Mouse (Mus musculus) ovary, adult 18-20 months (tissue): ENCODE measurements around the gene Tmem223.
"Not testable (repeated sequence)": the region's sequence is repeated elsewhere in the genome, so short reads cannot be mapped to it uniquely, and the experiment has no call there.

Source experiments
- DNase-seq: peaks from one replicate; pipeline ENCODE4 v3.0.0; 2022; ENCODE audit warnings: low spot score, mixed read lengths

Gene Tmem223

DNA sequence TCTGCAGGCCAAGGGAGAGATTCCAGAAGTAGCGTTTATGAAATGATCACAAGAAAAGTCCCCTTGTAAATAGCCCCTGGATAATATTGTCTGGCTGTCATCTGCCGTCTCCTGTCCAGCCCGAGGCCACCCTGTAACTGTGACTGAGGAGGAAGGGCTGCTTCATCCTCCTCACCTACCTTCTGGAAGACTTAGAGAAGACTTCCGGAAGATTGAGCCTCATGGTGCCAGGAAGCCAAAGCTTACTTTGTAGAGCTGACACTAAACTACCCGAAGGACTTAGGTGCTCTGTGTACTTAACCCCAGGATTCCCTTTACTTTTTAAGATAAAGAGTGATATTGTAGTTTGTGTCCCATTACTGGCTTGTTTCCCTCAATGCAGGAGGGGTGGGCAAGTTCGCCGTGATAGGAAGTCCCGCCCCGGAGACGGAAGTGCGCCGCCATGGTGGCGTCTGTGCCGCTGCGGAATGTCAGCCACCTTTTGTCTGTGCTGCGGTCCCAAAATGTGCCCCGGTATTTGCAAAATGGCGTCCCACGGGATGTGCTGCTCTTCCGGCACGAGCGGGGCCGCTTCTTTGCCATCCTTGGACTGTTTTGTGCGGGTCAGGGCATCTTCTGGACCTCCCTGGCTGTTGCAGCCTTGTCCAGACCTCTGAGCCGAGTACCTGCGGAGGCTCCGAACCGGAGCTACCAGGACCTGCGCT lies at the start of gene Tmem223:
Gene Tmem223, plus strand, starts transcription at position 430 of the 704 bp plus-strand sequence.
- DNase-seq = peak; percentile 49

DNA sequence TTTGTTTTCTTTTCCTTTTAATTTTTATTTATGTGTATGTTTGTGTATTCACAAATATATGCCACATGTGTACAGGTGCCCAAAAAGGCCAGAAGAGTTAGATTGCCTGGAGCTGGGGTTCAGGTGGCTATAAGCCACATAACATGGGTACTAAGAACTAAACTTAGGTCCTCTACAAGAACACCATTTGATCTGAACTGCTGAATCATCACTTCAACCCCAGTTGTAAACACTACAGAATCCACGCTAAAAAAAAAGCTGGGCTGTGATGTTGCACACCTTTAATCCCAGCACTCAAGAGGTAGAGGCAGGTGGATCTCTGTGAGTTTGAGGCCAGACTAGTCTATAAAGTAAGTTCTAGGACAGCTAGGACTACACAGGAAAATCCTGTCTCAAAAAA lies 49.4 kb upstream of the Tmem223 start:
- DNase-seq = no peak

GRCm38 (mm10) chr19:8722021-8722420 lies 48.8 kb upstream of the Tmem223 start:
- no peak for DNase-seq

DNA sequence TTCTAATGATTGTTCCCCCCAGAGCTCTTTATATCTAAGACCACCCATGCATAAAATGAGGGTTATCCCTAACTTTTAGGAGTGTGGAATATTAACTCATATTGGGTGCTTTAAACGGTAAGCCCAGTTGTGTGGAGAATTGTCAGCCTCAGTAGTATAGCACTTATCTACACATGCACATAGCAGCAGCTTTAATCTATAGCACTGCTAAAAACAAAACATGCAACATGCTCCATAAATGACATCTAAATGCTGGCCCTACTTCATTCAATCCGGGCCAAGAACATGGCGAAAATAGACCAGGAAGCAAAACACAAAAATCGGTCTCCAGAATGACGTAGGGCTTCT lies 48.3 kb upstream of the Tmem223 start:
- no peak for DNase-seq

- peak; percentile 96 for DNase-seq
These were observed 47.8 kb upstream of the Tmem223 start, which contains the start of gene Slc3a2 for GRCm38 (mm10) chr19:8722907-8723573. Slc3a2 (minus strand) TSS chr19:8723369.

- no peak for DNase-seq
These were observed 47.0 kb upstream of the Tmem223 start for GRCm38 (mm10) chr19:8723574-8724346.

GRCm38 (mm10) chr19:8724392-8724791 lies 46.4 kb upstream of the Tmem223 start:
- DNase-seq = no peak

GRCm38 (mm10) chr19:8725081-8725613 lies 45.6 kb upstream of the Tmem223 start:
- DNase-seq = no peak

DNA sequence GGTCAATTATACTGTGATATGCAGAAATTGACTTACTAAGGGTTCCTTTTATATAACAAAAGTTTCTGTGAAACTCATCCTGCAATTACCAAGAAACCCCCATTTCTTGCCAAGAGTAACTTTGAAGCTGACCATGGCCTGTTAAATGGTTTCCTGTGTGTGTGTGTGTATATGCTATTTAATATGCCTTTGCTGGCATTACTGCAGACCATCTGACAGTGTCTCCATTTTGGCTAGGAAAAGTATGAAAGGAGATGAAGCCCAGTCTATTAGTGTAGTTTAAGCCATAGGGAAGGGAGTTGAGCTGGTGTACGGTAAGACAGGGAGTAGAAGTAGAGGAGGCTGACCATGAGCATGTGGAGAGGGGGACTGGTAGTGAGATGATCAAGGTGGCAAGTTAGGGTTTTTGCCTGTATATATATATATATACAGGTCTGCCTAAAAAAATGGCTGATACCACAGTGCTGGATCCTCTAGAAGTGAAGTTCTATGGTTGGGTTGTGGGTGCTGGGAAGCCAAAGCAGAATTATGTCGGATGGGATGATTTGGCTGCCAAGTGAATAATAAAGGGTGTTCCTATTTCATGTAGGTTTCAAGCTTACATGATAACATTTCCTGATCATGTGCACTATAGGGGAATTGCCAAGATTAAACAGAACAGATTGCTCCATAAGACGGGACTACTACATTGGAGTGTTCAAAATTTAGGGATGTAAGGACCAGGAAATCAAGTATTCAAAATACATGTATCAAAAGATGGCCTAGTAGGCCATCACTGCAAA lies 44.0 kb upstream of the Tmem223 start:
- no peak for DNase-seq

- no peak for DNase-seq
These were observed 43.2 kb upstream of the Tmem223 start for GRCm38 (mm10) chr19:8727495-8728114.

GRCm38 (mm10) chr19:8728335-8729099 lies 42.3 kb upstream of the Tmem223 start:
- not testable (repeated sequence) for DNase-seq

- DNase-seq = no peak
These were observed 36.5 kb upstream of the Tmem223 start for GRCm38 (mm10) chr19:8734334-8734733.

- peak; percentile 80 for DNase-seq
These were observed 35.2 kb upstream of the Tmem223 start, which contains the start of gene Wdr74 for GRCm38 (mm10) chr19:8735389-8736159. Wdr74 (plus strand) TSS chr19:8735827.

GRCm38 (mm10) chr19:8736160-8736467 lies 34.7 kb upstream of the Tmem223 start:
- no peak for DNase-seq

DNA sequence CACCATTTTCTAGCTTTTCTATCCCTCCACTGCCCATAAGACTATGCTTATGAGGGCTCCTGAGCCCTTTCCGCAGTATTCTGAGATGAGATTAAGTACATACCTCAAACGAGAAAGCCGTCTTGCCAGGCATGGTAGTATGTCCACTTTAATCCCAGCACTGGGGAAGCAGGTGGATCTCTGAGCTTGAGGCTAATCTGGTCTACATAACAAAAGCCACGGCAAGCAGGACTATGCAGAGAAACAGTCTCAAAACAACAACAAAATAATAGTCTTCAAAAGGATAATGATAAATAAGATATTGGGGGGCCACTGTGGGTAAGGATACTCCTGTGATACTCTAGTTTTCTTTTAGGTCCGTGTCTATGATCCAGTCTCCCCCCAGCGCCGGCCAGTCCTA lies 31.9 kb upstream of the Tmem223 start:
- DNase-seq = no peak

DNA sequence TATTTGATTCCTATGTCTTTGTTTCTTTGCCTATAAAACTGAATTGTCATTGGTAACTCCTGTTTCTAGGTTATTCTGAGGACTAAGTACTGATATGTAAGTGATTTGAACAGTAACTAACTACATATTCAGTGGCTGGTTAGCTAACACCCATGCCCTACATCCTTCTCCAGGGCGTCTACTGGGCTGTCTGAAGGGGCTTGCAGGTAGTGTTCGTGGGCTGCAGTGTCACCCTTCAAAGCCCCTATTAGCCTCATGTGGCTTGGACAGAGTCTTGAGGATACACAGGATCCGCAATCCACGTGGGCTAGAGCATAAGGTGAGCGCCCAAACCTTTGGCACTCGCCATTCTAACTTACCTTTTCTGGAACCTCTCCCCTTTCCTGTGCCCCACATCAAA lies 31.1 kb upstream of the Tmem223 start:
- no peak for DNase-seq

GRCm38 (mm10) chr19:8740603-8741002 lies 30.2 kb upstream of the Tmem223 start, which contains the start of gene 1700092M07Rik:
1700092M07Rik (plus strand) TSS chr19:8740718.
- no peak for DNase-seq

DNA sequence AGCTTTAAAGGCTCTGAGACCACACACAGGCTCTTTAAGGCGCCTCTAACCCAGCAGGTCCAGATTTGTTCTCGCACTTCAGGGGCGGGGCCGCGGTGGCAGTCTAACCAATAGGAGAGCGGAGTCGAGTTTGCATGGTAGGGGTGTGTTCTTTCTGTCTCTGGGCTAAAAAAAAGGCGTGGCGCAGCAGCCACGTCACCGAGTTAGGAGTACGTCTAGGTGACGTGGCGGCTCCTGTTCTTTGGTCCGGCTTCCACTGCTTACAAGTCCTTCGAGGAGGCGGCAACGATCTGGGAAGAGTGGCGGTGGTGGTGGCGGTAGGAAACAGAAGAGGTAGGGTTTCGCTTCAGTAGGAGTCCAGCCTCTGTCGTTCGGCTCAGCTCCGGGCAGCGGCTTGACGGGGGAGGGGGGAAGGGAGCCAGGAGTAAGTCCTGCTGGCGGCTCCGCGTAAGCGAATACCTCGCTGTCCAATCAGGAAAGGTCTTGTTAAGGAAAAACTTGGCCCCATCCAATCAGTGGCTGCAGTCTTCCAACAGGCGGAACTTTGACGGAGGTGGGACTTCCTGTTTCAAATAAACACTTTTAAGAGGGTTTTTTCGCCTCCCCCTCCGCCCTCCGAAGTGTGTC lies 29.4 kb upstream of the Tmem223 start, which contains the start of gene Stx5a:
Gene Stx5a, plus strand, starts transcription at position 171 of the 627 bp plus-strand sequence.
- peak; percentile 95 for DNase-seq

DNA sequence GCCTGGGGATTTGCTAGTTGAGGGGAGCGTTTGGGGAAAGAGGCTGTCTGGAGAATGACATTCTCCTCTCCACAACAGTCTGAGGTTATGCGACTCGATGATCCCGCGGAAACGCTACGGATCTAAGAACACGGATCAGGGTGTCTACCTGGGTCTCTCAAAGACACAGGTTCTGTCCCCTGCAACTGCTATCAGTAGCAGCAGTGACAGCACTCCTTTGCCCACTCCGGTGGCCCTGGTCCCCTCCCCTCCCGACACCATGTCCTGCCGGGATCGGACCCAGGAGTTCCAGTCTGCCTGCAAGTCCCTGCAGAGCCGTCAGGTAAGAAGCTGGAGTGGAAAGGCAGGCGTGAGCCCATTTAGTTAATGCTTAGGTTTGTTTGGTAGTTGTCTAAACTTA lies 28.6 kb upstream of the Tmem223 start:
- no peak for DNase-seq
